Mouse (Mus musculus) CH12.LX (cell line): ENCODE results near the gene Il27ra.
"Not testable (repeated sequence)": the region's sequence is repeated elsewhere in the genome, so short reads cannot be mapped to it uniquely, and the experiment has no call there.

Experiments
- CHD1 ChIP-seq: IDR thresholded peaks from 2 replicates; pipeline ENCODE4 v1.6.1; 2012; ENCODE audit warnings: low read depth, low read length, improper control_type of control experiment, inconsistent platforms
- CTCF ChIP-seq, 2 experiments: IDR thresholded peaks in 1 of 2; conservative IDR thresholded peaks in 1 of 2; 2 replicates each; pipeline ENCODE4 v1.5.1; 2011 to 2012; ENCODE audit warnings: low read depth in 2 of 2, low read length in 2 of 2, improper control_type of control experiment in 1 of 2, inconsistent platforms in 1 of 2, mild to moderate bottlenecking in 1 of 2, moderate library complexity in 1 of 2
- EP300 ChIP-seq: IDR thresholded peaks from 2 replicates; pipeline ENCODE4 v1.6.1; 2011; ENCODE audit warnings: low read length, improper control_type of control experiment
- HCFC1 ChIP-seq: IDR thresholded peaks from 2 replicates; pipeline ENCODE4 v1.6.1; 2012; ENCODE audit warnings: low read depth, mild to moderate bottlenecking, inconsistent platforms, low read length, improper control_type of control experiment
- MXI1 ChIP-seq: IDR thresholded peaks from 2 replicates; pipeline ENCODE4 v1.6.1; 2011; ENCODE audit warnings: mild to moderate bottlenecking, low read depth, low read length, improper control_type of control experiment
- NELFE ChIP-seq: IDR thresholded peaks from 2 replicates; pipeline ENCODE4 v1.6.1; 2011; ENCODE audit warnings: low read depth, low read length, improper control_type of control experiment
- POLR2A ChIP-seq: IDR thresholded peaks from 2 replicates; pipeline ENCODE4 v1.6.1; 2011; ENCODE audit warnings: low read depth, mild to moderate bottlenecking, improper control_type of control experiment, low read length
- POLR2AphosphoS2 ChIP-seq: IDR thresholded peaks from 2 replicates; pipeline ENCODE4 v1.6.1; 2011; ENCODE audit warnings: low read depth, low read length, improper control_type of control experiment
- TBP ChIP-seq: conservative IDR thresholded peaks from 2 replicates; pipeline ENCODE4 v1.6.1; 2011; ENCODE audit warnings: low read depth, low read length, improper control_type of control experiment
- TCF12 ChIP-seq: IDR thresholded peaks from 2 replicates; pipeline ENCODE4 v1.6.1; 2014; ENCODE audit warnings: low read depth, mild to moderate bottlenecking, inconsistent platforms, low read length, improper control_type of control experiment
- UBTF ChIP-seq: IDR thresholded peaks from 2 replicates; pipeline ENCODE4 v1.6.1; 2012; ENCODE audit warnings: low read depth, mild to moderate bottlenecking, inconsistent platforms, low read length, improper control_type of control experiment, moderate library complexity
- ZMIZ1 ChIP-seq: IDR thresholded peaks from 2 replicates; pipeline ENCODE4 v1.6.1; 2012; ENCODE audit warnings: low read depth, mild to moderate bottlenecking, inconsistent platforms, low read length, improper control_type of control experiment

- TF ChIP-seq CTCF (conservative IDR thresholded peaks at IDR 0.05 in 1 of 2, IDR thresholded peaks at IDR 0.05 in 1 of 2; ENCODE audit: low read depth in 2 of 2, low read length in 2 of 2), result peak in 1 of 2 experiments; percentile 33; a peak in 1 of 4 replicates
- TF ChIP-seq HCFC1, POLR2A, TCF12, POLR2AphosphoS2, NELFE, MXI1, TBP, EP300, UBTF, ZMIZ1, CHD1: not testable (repeated sequence)
Measured at GRCm38 (mm10) chr8:83983222-83983621, 59.2 kb downstream of the Il27ra start.
